Mouse (Mus musculus): ENCODE results near the gene Dqx1.

GRCm38 (mm10) chr6:83054074-83054851, 3.4 kb upstream of the Dqx1 start, which contains the start of gene Aup1:
- TF ChIP-seq CTCF (IDR thresholded peaks at IDR 0.05; ENCODE audit: control insufficient read depth, insufficient read depth, insufficient read length): no peak
- TF ChIP-seq MYOD1 (IDR thresholded peaks at IDR 0.05; ENCODE audit: control insufficient read depth, insufficient read length, low read depth): no peak
- no peak for TF ChIP-seq USF1 (IDR thresholded peaks at IDR 0.05; ENCODE audit: low read depth)
- peak; percentile 94 for TF ChIP-seq MAX (IDR thresholded peaks at IDR 0.05)
- no peak for TF ChIP-seq CEBPB (IDR thresholded peaks at IDR 0.05; ENCODE audit: low read depth)
- no peak for TF ChIP-seq MYOG (IDR thresholded peaks at IDR 0.05; ENCODE audit: control insufficient read depth, extremely low read depth, insufficient read length)
- no peak for TF ChIP-seq FOSL1 (IDR thresholded peaks at IDR 0.05; ENCODE audit: insufficient read depth, low read length, poor library complexity, severe bottlenecking)

All from C2C12 (cell line).